Mouse (Mus musculus) brain, embryonic 14.5 days (tissue): ENCODE results near the gene Nrxn3.

Experiments
- CTCF ChIP-seq: fragments of 200-500 bp; IDR thresholded peaks from 2 replicates; pipeline ENCODE4 v1.5.1; 2012; ENCODE audit warnings: inconsistent platforms, mild to moderate bottlenecking, moderate library complexity, borderline replicate concordance; ENCODE audit not compliant: insufficient read depth, insufficient read length; ENCODE audit errors: extremely low read depth
- POLR2A ChIP-seq: fragments of 200-500 bp; IDR thresholded peaks from 2 replicates; pipeline ENCODE4 v1.6.1; 2012; ENCODE audit warnings: mild to moderate bottlenecking, inconsistent platforms, borderline replicate concordance; ENCODE audit not compliant: poor library complexity, insufficient read depth, insufficient read length, severe bottlenecking; ENCODE audit errors: extremely low read depth

DNA sequence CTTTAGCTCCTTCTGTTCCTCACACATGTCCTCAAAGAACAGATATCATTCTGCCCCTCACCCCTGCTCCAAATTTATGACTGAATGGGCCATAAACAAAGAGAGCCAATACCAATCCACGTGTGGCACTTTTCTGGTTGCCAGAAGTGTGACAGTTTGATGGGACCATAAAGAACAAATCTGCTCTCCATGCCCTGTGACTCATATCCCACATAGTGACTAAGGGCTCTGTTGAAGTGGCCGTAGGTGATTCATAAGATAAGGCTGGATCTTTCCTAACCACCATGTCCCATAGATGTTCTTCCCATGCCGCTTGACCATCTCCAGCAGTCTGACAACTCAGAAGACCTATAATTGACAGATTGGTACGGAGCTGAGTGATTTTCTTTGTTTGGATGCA lies 869.8 kb downstream of the Nrxn3 start:
- TF ChIP-seq CTCF (no peak), POLR2A (no peak)
